Mouse (Mus musculus) heart, adult 2 months (tissue): ENCODE results near the gene Thegl.

ENCODE experiments used
- CTCF ChIP-seq: fragments of 200-600 bp; IDR thresholded peaks from 2 replicates; pipeline ENCODE4 v1.8.1; 2022; ENCODE audit warnings: antibody characterized with exemption, mild to moderate bottlenecking, moderate library complexity
- EP300 ChIP-seq: fragments of 200-500 bp; IDR thresholded peaks from 2 replicates; pipeline ENCODE4 v1.6.1; 2011; ENCODE audit warnings: low read depth, low read length, control low read depth; ENCODE audit not compliant: insufficient read depth

DNA sequence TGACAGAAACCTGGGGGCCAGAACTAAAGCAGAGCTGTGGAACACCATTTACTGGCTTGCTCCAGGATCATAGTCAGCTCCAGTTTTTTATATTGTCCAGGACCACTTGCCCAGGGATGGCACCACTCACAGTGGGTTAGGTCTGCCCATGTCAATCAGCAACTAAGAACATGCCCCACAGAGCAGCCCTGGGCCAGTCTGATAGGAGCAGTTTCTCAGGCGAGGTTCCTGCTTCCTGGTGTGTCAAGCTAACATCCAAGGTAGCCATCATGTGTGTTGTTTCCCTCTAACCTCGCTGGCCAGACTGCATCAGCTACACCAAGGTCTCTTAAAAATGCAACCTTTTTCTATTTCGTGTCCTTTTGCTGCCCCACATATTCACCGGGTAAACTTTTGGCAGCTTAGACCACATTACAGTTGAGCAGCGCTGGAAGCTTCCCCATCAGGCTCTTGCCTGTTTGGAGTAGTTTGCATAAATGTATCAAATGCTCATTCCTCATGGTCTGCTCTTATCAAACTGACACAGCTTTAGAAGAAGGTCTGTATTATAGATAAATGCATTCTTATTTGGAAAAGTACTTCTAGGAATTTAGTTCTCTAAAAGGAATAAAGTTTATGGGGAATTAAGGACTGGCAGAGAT lies 22.5 kb upstream of the Thegl start:
- no peak for TF ChIP-seq CTCF
- no peak for TF ChIP-seq EP300
